Mouse (Mus musculus) CD4-positive helper T cell, adult 2 months (primary cell): ENCODE data around the gene Dock4.

ENCODE experiments used
- DNase-seq: peaks from one replicate; pipeline ENCODE4 v3.0.0-alpha.2; 2012; ENCODE audit warnings: low read depth, missing footprints, low spot score

Dock4 gene

DNA sequence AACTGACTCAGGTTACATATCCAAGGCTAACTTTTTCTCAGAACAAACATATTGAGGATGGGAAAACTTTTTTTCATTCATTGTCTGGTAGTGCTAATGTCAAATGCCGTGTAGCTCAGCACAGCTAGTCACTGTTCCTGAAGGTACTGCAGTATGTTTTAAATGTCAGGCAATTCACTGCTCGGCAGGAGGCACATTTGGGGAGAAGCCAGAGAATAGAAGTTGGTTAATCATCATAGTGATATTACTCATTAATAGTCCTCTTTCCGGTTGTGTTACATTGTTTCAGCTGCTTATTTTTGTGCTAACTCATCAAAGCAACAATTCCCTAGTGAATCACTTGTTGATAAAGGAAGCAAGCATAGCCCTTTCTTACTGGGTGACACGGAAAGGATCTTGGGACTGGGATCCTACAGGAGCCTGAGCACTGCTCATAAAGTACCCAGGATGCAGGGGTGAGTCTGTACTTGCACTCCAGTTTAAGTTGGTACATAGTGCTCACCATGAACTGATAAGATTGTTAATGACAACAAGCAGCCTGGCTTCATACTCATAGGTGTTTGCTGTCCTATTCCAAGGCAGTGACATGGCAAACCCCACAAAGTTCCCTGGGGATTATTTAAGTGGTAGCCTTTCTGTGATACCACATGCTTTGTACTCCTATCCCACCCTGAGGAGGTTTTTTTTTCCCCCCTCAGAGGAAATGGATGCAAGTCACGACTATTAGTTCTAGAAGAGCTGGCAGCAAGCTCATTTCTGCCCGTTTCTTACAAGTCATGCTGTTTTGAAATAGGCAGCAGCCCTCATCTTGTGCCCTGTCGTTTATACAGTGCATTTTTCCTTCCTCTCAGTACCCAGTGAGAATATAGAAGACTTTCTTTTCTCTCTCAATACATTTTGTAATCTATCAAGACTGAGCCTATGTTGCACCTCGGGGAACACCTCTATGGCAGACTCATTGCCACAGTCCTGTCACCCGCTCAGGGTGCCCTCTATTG, 123.5 kb downstream of the Dock4 start:
- DNase-seq = no peak

DNA sequence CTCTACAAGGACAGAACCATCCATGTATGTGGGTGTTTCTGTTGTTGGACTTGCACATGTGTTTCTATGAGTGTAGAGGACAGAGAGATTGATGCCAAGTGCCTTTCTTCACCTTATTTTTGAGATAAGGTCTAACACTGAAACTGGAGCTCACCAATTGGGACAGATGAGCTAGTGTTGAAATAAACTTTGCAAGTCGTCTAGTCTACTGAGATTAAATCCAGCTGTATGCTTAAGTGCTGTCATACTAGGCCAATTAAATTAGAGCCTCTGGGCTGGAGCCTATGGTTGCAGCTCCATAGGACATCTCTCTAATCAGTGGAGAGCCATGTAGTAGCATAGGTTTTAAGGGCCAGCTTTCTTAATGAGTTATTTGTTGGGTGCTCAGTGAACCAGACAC, 124.5 kb downstream of the Dock4 start:
- DNase-seq = no peak

DNA sequence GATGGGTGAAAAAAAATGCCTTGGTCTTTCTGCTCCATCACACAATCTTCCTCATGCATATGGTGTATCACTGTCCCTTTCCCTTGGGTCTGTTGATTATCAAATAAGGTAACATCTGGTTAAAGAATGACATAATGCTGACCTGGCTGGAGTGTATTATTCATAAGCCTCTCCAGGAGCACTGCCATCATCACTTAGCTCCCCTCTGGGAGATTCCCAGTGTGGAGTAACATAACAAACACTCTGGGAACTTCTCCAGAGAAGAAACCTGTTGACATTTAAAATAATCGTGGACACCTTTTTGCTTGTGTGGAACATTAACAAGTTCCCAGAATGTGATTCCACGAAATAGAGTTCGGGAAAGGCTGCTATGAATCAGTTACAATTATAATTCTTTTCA, 128.3 kb downstream of the Dock4 start:
- no peak for DNase-seq

DNA sequence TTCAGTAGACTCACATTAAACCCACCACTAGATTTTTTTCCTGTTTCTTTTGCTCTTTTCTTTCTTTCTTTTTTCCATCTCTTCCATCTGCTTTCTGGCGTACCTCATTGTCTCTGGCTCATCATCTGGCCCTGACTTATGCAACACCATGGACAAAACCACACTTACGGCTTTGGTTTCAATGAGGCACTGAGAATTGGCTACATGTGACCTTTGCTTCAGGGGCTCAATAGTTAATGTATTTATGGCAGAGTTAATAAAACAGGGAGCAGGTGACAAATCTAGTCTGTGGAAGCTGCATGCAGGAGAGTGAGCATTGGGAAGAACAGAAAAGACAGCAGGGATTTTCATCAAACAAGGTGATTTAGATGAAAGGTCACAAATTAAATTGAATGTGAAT, 131.0 kb downstream of the Dock4 start:
- DNase-seq = no peak

DNA sequence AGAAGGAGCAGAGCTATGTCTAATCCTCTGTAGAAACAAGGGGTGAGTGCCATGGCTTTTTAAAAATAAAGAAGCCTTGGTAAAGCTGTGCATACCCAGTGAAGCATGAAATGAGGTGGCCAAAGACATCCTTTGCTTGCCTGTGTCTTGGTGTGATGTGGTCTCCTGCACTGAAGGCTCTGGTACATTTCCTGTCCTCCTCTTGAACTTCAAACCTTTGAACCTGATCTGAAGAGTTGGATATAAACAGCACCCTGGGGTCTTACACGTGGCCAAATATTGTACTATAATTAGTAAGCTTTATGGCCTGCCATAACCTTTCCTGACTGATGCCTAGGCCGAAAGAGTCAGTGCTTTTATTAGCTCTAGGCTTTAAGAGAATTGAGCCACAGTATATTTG, 134.6 kb downstream of the Dock4 start:
- DNase-seq = no peak

DNA sequence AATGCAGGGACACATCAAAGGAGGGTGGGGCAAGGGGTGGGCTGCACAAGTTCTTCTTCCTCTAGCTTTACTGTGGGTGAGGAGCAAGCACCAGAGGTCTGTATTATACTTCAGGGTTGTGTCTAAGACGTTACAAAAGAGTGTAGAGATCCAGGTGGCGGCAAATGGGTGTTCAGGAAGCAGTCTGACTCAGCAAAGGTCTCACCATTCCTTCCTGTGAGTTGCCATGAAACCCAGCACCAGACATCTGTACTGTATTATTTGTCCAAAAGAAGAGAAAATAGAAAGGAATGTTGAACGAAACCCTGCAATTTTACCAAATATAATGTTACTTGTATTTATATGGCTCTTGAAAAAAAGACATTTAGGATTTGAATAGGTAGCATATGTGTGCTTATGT, 135.3 kb downstream of the Dock4 start:
- no peak for DNase-seq

DNA sequence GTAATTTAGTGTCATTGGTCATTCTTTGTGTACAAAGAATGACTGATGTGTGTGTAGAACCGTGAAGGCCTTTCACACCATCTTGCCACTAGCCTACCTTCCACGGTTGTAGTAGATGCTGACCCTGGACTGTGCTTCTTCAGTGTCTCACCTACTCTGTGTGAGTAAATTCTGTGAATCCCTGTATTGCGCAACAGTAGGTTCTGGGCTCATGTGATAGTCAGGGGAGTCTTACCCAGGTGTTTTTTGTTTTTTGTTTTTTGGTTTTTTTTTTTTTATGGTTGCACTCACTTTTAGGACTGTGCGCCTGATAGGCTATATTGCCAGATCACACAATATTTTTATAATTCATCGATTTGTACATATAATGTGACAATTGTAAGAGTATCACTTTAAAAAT, 136.3 kb downstream of the Dock4 start:
- DNase-seq = no peak

DNA sequence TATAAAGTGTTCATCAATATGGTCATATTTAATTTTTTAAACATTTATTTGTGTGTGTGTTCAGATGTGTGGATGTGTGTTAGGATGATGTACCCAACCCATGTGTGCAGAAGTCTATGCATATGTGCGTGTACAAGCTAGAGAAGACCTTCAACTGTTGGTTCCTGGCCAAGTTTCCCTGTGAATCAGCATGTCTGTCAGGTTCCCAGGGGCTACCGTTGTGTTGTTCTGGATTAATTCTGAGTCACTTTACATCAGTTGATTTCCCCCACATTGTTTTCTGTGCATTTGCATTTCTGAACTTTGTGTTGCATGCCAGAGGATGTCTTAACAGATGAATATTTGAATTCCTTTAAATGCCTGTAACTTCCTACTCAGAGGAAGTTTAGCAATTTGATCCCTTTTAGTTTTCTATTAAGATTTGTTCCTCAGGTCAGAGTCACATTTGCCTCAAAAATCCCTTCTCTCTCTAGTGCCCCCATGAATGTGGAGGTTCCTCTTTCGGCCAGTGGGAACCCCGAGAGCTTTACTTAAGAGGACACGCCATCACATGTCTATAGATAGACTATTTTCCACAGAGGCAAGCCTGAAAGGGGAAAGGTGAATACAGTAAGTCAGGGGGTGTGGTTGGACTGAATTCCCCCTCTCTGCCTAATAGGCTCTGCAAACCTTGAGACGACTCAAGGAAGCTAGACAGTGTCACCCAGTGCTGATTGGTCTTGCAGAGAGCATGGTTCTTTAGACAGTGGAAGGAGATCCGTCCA, 139.0 kb downstream of the Dock4 start:
- DNase-seq = no peak

DNA sequence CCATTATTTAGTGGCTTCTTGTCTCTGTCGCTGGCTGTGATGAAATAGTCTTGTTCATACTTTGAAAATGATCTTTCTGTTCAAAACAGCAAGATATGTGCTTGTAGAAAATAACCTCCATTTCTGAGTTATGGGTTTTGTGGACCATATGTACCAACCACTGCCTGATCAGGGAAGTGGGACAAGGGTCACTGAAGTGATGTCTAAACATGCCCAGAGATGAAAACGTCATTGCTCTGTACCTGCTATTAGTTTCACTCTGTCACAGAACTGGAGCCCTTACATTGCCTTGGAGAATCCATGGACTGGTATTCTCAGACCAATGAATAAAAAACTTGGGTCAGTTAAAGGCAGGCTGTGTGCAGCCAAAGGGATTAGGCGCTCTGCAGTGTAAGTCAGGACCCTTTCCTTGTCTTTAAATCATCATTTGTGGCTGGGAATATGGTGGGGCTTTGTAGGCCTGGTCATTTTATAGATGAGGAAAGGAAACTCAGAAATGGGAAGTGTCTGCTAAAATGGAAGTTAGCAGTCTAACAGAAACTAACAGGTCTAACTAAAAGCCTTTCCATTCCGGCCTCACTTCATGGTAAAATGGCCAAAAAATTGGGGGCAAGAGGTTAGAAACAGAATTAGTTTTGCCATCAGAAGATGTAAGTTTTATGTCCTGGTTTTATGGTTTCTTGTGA, 139.8 kb downstream of the Dock4 start:
- DNase-seq = no peak

DNA sequence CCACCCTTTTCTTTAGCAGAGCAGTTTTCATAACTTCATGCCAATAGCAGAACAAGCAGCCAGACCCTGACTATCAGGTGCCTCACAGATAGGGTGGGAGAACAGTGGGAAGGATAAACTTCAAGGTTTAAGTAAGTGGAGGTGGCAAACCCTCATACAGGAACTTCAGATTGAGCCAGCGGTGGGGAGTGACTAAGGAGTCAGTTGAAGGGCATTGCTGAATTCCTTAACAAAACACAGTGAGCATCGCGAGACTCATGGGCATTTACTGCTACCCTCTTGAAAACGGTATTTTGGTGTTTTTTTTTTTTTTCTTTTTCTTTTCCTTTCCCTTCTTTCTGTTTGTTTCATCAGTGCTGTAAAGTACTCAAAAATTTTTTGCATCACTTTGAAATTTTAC, 148.4 kb downstream of the Dock4 start:
- DNase-seq = no peak

DNA sequence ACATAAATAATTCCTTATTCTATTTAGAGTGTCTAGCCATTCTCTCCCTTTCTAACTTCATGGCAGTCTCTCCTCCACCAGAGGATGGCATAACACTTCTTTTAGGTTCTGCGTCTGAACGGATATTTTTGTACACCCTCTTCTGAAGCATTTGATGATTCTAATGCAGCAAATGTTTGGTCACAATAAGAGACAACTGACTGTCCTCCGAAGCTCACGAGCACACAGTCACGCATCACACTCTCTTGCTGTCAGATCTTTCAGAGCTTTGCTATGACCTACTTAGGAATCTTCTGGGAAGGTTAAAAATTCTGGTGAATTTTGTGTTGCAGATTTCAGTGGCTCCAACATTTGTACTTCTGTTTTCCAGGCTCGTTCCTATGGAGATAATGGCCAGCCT, 149.7 kb downstream of the Dock4 start:
- DNase-seq = no peak

DNA sequence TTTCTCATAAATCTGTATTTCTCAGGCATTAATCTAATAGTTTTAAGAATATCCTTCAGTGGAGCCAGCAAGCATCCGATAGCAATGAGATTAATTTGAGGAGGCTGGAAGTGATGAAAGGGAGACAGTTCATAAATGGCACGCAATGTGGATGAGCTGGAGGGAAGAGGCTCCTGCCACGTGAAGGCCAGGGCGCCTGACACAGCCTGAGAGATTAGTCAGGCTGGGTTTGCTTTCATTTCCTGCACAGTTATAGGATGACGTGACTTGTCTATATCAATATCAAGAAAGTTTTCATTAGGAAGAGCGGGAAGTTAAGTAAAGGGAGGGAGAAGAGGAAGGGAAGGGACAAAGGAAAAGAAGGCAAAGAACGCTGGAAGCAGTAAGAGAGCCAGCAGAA, 150.3 kb downstream of the Dock4 start:
- no peak for DNase-seq

DNA sequence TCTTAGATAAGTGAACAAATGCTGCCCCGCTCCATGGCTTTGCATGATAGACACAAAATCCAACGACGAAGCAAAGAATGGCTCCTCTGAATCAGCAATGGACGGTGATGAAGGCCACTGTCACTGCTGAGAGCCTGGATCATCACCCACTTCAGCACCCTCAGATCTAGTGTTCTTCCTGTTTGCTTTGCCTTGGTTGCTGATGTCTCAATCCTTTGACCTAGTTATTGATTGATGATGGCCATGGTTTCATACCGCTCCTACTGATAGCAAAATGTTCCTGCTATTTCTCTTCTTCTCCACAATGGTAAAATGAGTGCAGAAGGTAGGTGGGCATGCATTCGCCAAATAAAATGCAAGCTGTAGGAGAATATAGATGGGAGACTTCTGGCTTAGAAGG, 150.7 kb downstream of the Dock4 start:
- DNase-seq = no peak

DNA sequence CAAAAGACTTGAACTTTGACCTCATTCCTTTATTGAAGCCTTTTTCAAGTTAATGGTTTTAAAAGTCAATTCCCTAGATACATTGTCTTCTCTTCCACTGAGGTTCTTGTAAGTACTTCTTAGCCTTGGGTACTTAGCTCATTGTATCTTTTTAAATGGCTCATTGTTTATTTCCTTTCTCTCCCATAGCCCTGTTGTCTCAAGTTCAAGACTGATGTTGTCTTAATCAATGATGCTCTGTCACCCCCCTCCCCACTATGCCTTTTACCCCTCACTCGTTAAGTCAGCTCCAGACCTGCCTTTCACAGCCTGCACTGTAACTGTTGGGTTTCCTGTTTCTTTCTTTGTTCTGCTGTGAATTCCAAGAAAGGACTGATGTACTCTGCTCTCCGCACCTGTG, 154.2 kb downstream of the Dock4 start:
- no peak for DNase-seq

DNA sequence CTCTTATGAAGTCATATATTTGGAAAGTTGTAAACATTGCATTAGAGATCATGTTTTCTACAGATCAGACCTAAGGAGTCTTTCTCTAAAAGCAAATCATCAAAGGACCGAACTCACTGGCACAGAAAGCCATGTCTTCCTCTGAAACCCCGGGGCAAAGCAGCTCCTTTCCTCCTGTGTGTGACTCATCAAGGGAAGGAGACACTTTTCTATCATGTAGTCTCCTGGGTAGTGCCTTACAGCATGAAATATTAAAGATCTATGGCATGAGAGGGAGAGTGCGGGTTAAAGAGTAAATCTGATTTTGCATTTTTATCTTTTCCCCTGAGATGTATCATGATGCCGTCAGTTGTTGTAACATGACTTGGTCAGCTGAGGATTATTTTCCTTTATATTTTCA, 159.8 kb downstream of the Dock4 start:
- no peak for DNase-seq

DNA sequence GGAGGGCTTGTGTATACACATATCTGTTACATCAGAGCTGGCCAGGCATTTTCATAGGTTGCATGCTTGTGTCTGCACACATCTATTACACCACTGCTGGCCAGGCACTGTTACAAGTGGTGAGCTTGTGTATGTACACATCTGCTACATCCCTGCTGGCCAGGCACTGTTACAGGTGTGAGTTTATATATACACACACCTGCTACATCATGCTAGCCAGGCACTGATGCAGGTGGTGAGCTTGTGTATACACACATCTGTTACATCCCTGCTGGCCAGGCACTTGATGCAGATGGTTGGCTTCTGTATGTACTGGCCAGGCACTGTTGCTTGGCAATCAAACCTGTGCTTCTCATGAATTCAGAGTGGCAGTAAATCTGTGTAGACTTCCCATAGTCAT, 177.2 kb downstream of the Dock4 start:
- no peak for DNase-seq

DNA sequence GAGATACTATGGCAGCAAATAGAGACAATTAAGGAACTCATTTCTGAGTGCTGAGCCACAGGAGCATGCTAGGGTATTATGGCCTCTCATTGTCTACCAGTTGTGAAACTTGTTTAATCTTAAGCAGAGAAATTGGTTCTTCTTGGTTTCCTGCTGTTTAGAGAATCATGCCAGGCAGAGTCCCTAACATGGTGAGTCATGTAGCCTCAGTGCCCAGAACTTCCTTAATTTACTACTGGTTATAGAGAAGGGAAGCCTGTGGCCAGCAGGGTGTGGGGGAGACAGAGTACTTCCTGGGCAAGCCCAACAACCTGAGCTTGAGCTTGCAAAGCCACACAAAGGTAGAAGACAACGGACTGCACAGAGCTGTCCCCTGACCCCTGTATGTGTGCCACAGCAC, 180.8 kb downstream of the Dock4 start:
- DNase-seq = no peak

DNA sequence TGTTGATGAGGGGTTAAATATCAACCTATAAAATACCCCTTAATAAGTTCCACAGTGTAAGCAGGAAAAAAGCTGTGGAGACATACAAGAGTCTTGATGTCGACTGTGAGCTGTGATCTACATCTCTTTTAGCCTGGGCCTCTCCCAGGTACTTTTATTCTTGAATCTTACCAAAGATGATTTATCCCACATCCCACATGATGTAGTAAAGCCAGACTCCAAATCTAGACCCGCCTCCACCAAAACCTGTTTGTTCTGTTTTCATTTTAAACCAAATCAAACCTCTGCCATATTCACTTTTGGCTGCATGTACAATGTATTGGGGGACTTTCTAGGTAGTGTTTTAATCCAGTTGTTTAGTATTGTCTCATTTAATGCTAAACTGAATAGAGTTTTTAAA, 187.5 kb downstream of the Dock4 start:
- no peak for DNase-seq

DNA sequence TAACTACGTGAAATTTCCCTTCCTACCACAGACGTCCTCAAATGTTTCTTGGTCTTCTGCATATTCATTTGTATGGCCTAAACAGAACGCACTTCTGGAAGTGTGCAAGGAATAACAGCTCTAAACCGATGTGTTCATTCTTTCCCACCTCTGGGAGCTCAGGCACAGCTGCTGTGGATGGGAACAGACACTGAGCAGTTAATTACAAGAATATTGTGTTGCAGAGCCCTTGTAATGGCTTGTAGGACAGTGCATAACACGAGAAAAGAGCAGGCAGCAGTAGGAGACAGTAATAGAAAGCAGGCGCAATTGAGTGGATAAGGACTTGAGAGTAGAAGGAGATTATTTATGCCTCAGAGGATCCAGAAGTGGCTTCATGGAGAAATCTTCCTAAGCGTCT, 188.4 kb downstream of the Dock4 start:
- no peak for DNase-seq

DNA sequence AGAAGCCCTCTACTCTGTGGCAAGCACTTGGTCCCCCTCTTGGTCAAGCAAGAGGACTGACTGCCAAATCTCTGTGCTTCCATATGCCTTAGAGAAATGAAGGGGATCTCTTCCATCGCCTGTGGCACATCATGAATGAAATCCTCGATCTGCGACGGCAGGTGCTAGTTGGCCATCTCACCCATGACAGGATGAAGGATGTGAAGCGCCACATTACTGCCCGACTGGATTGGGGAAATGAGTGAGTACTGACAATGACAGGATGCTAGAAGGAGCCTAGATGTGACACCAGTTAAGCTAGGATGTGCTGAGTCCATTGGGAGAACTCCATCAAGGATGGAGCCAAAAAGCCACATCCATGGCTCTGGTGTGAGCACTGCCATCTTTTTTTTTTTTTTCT, 190.2 kb downstream of the Dock4 start:
- no peak for DNase-seq

DNA sequence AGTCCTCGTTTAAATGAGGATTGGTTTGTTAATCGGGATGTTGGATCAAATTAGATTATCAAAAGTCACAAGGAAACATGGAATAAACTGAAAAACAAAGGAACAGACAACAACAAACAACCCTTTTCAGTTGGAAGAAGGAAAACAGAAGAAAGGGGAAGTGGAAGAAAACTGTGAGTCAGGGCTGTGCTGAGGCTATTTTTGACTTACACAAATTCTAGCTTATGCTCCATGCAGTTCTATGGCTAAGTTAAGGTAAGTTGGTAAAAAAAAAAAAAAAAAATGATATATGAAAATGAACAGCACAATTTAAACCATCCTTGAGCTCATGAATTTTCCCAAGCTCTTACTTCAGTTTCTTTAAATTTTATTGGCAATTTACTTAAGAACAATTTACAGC, 191.7 kb downstream of the Dock4 start:
- DNase-seq = no peak

DNA sequence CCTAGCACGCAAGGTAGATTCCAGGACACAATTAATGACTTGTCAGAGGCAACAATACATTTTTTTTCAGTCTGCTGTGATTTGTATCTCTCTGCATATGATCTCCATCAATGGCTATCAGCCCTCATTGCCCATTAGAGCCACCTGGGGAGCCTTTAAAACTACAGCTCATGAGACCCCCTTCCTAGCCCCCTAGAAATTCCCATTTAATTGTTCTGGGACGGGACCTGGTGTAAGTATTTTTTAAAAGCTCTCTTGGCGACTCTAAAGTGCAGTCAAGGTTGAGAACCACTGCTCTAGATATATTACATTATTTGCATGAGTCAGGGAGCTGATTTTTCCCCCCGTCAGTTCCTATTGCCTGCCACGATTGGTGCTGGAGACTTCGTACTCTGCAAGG, 200.1 kb downstream of the Dock4 start:
- DNase-seq = no peak
